Mouse (Mus musculus) liver, embryonic 14.5 days (tissue): ENCODE data around the gene Phactr4.

ENCODE experiments used
- CTCF ChIP-seq: IDR thresholded peaks from 2 replicates; pipeline ENCODE4 v1.5.1; 2016; ENCODE audit warnings: antibody characterized with exemption, low read depth, control low read depth
- EP300 ChIP-seq: IDR thresholded peaks from 2 replicates; pipeline ENCODE4 v1.6.1; 2016; ENCODE audit warnings: antibody characterized with exemption, low read depth

- TF ChIP-seq CTCF: no peak
- TF ChIP-seq EP300: no peak
Measured at GRCm38 (mm10) chr4:132352739-132353138, 69.5 kb downstream of the Phactr4 start.
